9 mouse cellular contexts compared by ENCODE assay signal in the genomic region with DNA sequence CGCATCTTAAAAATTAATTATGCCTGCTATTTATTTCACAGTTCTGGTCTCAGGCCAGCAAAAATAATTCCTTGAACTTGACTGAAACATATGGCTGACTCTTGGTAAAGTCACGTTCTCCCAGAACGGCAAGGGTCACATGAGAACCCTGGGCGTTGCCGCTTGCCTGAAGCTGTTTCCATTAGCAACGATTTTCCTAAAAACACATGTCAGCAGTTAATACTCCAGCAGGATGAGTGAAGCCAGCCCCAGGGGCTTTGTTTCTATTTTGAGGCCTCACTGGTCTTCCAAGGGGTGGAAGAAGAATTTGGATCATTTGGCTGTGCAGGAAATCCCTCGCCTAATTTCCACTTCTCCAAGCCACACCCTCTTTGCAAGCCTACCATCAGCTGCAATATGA.
DNase-seq lines count a peak whose midpoint lies in the region; ATAC-seq lines count a peak whose summit lies in the region.
"Had no signal": no experiment of that assay in that cellular context is flagged by ENCODE, and none has a peak within 500 bp of the region (broad histone marks: within the 10 kb centered on the region; RNA-seq: fewer than 3 reads in every experiment).

No protein-coding gene starts in this region.

- peak overlapping the region; percentile 55 for H3K27ac ChIP-seq in lung, embryonic 15.5 days
- H3K27ac ChIP-seq in stomach, embryonic 14.5 days (ENCODE audit: low read length), result peak overlapping the region; percentile 78; the same call in 1 of the 2 replicates
- H3K27ac ChIP-seq in neural tube, embryonic 15.5 days (replicated peaks), result no peak overlapping the region
- H3K27ac ChIP-seq: forebrain, embryonic 15.5 days had no signal

- 31% methylated on average over 7 of the region's 7 CpGs for WGBS in lung, embryonic 15.5 days
- WGBS in stomach, embryonic 14.5 days, result 30% methylated on average over 7 of the region's 7 CpGs
- 28% methylated on average over 7 of the region's 7 CpGs for WGBS in neural tube, embryonic 15.5 days

- no peaks in the 10 kb centered on the region for H3K27me3 ChIP-seq in lung, embryonic 15.5 days
- no peaks in the 10 kb centered on the region for H3K27me3 ChIP-seq in stomach, embryonic 14.5 days (ENCODE audit: control insufficient read depth, insufficient read depth, low read length)
- no peaks in the 10 kb centered on the region for H3K27me3 ChIP-seq in neural tube, embryonic 15.5 days (replicated peaks)

- no peaks in the 10 kb centered on the region for H3K9me3 ChIP-seq in lung, embryonic 15.5 days
- H3K9me3 ChIP-seq in stomach, embryonic 14.5 days (ENCODE audit: control insufficient read depth, low read depth, low read length), result no peaks in the 10 kb centered on the region
- H3K9me3 ChIP-seq in neural tube, embryonic 15.5 days (replicated peaks), result no peaks in the 10 kb centered on the region
- H3K9me3 ChIP-seq: forebrain, embryonic 15.5 days had no signal

- H3K4me1 ChIP-seq in lung, embryonic 15.5 days, result peaks cover 21% of the 10 kb centered on the region
- peaks cover 12% of the 10 kb centered on the region for H3K4me1 ChIP-seq in stomach, embryonic 14.5 days (ENCODE audit: control insufficient read depth, insufficient read depth, low read length)
- H3K4me1 ChIP-seq in neural tube, embryonic 15.5 days, result peaks cover 60% of the 10 kb centered on the region

- peak; percentile 60; the same call in 1 of the 2 replicates for ATAC-seq in lung, embryonic 15.5 days (ENCODE audit: borderline replicate concordance, extremely low read depth, low FRiP score, low TSS enrichment)
- peak; percentile 84; the same call in 1 of the 2 replicates for ATAC-seq in stomach, embryonic 14.5 days (ENCODE audit: insufficient number of reproducible peaks, insufficient read depth, low FRiP score, low read depth)
- no peak for ATAC-seq in neural tube, embryonic 15.5 days (ENCODE audit: low FRiP score)
- ATAC-seq: forebrain, embryonic 15.5 days had no signal

- no peak for DNase-seq in lung, postnatal 14 days
- peak; percentile 78 for DNase-seq in gastrocnemius, adult 18-20 months (ENCODE audit: low spot score)
- peak; percentile 37 for DNase-seq in heart, postnatal 25 days (ENCODE audit: low spot score)
- DNase-seq in adrenal gland, postnatal 25 days, result no peak
- DNase-seq in layer of hippocampus, adult 11-12 months (ENCODE audit: low spot score), result no peak

- no peak overlapping the region for H3K4me3 ChIP-seq in lung, embryonic 15.5 days
- no peak overlapping the region for H3K4me3 ChIP-seq in stomach, embryonic 14.5 days (ENCODE audit: low read depth, low read length)
- H3K4me3 ChIP-seq in neural tube, embryonic 15.5 days (replicated peaks), result no peak overlapping the region
- H3K4me3 ChIP-seq: forebrain, embryonic 15.5 days had no signal

- H3K36me3 ChIP-seq in lung, embryonic 15.5 days, result no peaks in the 10 kb centered on the region
- no peaks in the 10 kb centered on the region for H3K36me3 ChIP-seq in stomach, embryonic 14.5 days (ENCODE audit: control insufficient read depth, insufficient read depth, low read length)
- H3K36me3 ChIP-seq in neural tube, embryonic 15.5 days, result no peaks in the 10 kb centered on the region
- H3K36me3 ChIP-seq: forebrain, embryonic 15.5 days had no signal

- no peak overlapping the region for H3K9ac ChIP-seq in lung, embryonic 15.5 days
- no peak overlapping the region for H3K9ac ChIP-seq in stomach, embryonic 14.5 days (replicated peaks; ENCODE audit: low read depth, low read length)
- H3K9ac ChIP-seq in neural tube, embryonic 15.5 days (replicated peaks), result no peak overlapping the region
- H3K9ac ChIP-seq: forebrain, embryonic 15.5 days had no signal

- H3K4me2 ChIP-seq in lung, embryonic 15.5 days, result no peak overlapping the region
- H3K4me2 ChIP-seq in stomach, embryonic 14.5 days (replicated peaks; ENCODE audit: low read depth, low read length), result no peak overlapping the region
- no peak overlapping the region for H3K4me2 ChIP-seq in neural tube, embryonic 15.5 days
- H3K4me2 ChIP-seq: forebrain, embryonic 15.5 days had no signal

- intact Hi-C loops in heart, postnatal 25 days (cut with DNase I), result no loop called here

Comparison
In these comparisons a context has a peak if more than half of its experiments do, and no peak if none do; other contexts are left out.
1. DNase-seq: peak in gastrocnemius, adult 18-20 months (single experiment) and heart, postnatal 25 days (single experiment); none in lung, postnatal 14 days (single experiment), adrenal gland, postnatal 25 days (single experiment) and layer of hippocampus, adult 11-12 months (single experiment).